Mouse (Mus musculus): ENCODE results near the gene Nup153.

- TF ChIP-seq CTCF (IDR thresholded peaks at IDR 0.05; ENCODE audit: control insufficient read depth, insufficient read depth, insufficient read length): no peak
- TF ChIP-seq MAX (IDR thresholded peaks at IDR 0.05): no peak
Observed at GRCm38 (mm10) chr13:46737482-46737881, 9.7 kb upstream of the Nup153 start.

All from C2C12 (cell line).